Mouse (Mus musculus): Measurements from ENCODE around the gene Cavin1. TPM values are rescaled to one million over a fixed set of nuclear protein-coding genes. Genes with fewer than 3 reads are reported as not detected.

The Cavin1 gene
- polyA plus RNA-seq, 1 experiment from 2014 or later: 45.6 TPM

DNA sequence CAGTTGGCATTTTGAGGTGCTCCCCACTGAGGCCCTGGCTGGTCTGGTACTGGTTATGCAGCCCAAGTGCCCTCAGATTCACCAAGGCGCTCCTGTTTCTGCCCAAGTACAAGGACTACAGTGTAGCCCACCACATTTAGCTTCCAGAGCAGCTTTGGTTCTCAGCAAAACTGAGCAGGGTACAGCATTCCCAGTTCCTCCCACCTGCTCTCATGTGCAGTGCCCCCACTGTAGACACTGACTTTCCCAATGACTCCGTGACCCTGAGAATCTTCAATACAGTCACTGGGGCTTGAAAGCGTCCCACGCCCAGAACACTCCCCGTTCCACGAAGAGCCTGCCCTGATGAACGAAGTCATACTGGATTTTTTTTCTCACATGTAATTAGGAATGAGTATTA is 40.1 kb downstream of the Cavin1 start:
- H3K4me1 ChIP-seq: 0 out of 2 replicates have a peak, but pooled peaks cover 4% of the 10 kb centered on the region
- no peak overlapping the region for H3K9ac ChIP-seq (replicated peaks)
- WGBS: 67% methylated on average over 7 of the region's 7 CpGs
- ATAC-seq (ENCODE audit: low FRiP score): no peak
- H3K36me3 ChIP-seq: no peaks in the 10 kb centered on the region
- H3K4me3 ChIP-seq (replicated peaks): no peak overlapping the region
- H3K27ac ChIP-seq (replicated peaks): no peak overlapping the region
- H3K27me3 ChIP-seq (replicated peaks): no peaks in the 10 kb centered on the region
- H3K9me3 ChIP-seq (replicated peaks): no peaks in the 10 kb centered on the region
- no peak overlapping the region for H3K4me2 ChIP-seq

GRCm38 (mm10) chr11:100927386-100927785 is 43.3 kb downstream of the Cavin1 start:
- Histone ChIP-seq H3K4me2 (no peak overlapping the region), H3K9me3 (replicated peaks) (no peaks in the 10 kb centered on the region), H3K4me3 (replicated peaks) (no peak overlapping the region), H3K9ac (replicated peaks) (no peak overlapping the region), H3K4me1 (0 out of 2 replicates have a peak, but pooled peaks cover 4% of the 10 kb centered on the region), H3K27ac (replicated peaks) (no peak overlapping the region), H3K36me3 (no peaks in the 10 kb centered on the region), H3K27me3 (replicated peaks) (no peaks in the 10 kb centered on the region)
- WGBS: 96% methylated on average over 3 of the region's 3 CpGs
- ATAC-seq (ENCODE audit: low FRiP score): no peak

DNA sequence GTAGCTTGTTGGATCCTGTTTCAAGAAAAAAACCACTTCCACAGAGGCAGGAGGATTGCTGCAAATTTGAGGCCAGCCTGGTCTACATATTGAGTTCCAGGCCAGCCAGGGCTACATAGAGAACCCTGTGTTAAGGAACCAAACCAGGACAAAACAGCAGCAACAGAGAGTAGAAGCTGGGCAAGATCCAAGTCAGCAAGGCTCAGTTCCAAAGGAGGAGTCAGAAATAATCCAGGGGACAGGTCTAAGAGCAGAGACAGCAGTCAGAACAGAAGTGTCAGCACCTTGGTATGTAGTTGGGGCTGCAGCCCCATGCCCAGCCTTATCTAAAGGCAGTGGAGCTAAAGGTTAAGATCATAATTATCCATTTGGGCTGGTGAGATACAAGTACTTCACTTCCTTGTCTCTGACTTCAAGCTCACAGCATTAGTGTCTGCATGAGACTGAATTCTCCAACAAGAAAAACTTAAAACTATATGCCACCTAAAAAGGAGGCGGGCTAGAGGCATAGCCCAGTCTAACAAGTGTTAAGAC is 46.2 kb downstream of the Cavin1 start:
- Histone ChIP-seq H3K9me3 (replicated peaks) (no peaks in the 10 kb centered on the region), H3K36me3 (no peaks in the 10 kb centered on the region), H3K27me3 (replicated peaks) (no peaks in the 10 kb centered on the region), H3K4me3 (replicated peaks) (no peak overlapping the region), H3K4me1 (0 out of 2 replicates have a peak, but pooled peaks cover 2% of the 10 kb centered on the region), H3K4me2 (no peak overlapping the region), H3K27ac (replicated peaks) (no peak overlapping the region), H3K9ac (replicated peaks) (no peak overlapping the region)
- WGBS: 98% methylated on average over 1 of the region's 1 CpGs
- no peak for ATAC-seq (ENCODE audit: low FRiP score)

DNA sequence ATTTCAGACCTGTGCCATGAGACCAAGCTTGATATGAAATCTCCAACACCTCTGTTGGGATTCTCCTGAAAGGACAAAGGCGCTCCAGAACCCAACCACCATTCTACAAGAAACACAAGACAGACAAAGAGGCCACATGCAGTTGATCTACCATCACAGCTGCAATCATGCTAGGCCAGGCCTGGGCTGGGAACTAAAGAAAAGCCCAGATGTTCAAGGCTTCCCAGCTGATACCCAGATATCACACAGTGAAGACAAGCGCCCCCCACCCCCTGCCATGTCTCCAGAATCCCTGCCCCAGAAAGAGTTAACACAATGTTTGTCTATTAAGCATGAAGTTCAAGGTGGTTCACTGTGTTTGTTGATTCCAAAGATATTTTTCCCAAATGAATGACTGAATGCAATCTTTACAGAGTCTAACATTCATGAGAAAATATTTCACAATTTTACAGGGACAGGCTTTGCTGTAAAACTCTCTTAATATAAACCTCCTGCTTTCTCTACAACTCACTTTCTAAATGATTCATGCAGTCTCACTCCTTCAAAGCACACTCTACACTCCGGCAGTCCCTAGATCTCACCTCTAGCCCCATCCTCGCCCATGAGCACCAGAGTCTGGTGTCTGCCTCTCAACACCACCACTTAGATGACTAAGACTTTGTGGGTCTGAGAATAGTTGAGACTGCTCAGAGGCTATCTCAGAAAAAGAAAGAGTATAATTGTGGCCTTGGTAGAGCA is 49.6 kb downstream of the Cavin1 start:
- Histone ChIP-seq H3K4me3 (replicated peaks) (no peak overlapping the region), H3K4me2 (no peak overlapping the region), H3K9me3 (replicated peaks) (no peaks in the 10 kb centered on the region), H3K27ac (replicated peaks) (no peak overlapping the region), H3K4me1 (no peaks in the 10 kb centered on the region), H3K27me3 (replicated peaks) (no peaks in the 10 kb centered on the region), H3K36me3 (no peaks in the 10 kb centered on the region), H3K9ac (replicated peaks) (no peak overlapping the region)
- 91% methylated on average over 4 of the region's 4 CpGs for WGBS
- no peak for ATAC-seq (ENCODE audit: low FRiP score)

GRCm38 (mm10) chr11:100918007-100918406 is 52.7 kb downstream of the Cavin1 start:
- Histone ChIP-seq H3K27ac (replicated peaks) (no peak overlapping the region), H3K9me3 (replicated peaks) (no peaks in the 10 kb centered on the region), H3K9ac (replicated peaks) (no peak overlapping the region), H3K27me3 (replicated peaks) (no peaks in the 10 kb centered on the region), H3K4me3 (replicated peaks) (no peak overlapping the region), H3K4me1 (no peaks in the 10 kb centered on the region), H3K36me3 (peaks cover 3% of the 10 kb centered on the region; the same call in 1 of the 2 replicates), H3K4me2 (no peak overlapping the region)
- ATAC-seq (ENCODE audit: low FRiP score): no peak
- WGBS: 87% methylated on average over 5 of the region's 5 CpGs

- no peaks in the 10 kb centered on the region for H3K27me3 ChIP-seq (replicated peaks)
- no peak overlapping the region for H3K4me2 ChIP-seq
- ATAC-seq (ENCODE audit: low FRiP score): no peak
- no peak overlapping the region for H3K9ac ChIP-seq (replicated peaks)
- H3K36me3 ChIP-seq: peaks cover 3% of the 10 kb centered on the region; the same call in 1 of the 2 replicates
- H3K4me3 ChIP-seq (replicated peaks): no peak overlapping the region
- H3K9me3 ChIP-seq (replicated peaks): no peaks in the 10 kb centered on the region
- 95% methylated on average over 4 of the region's 4 CpGs for WGBS
- H3K4me1 ChIP-seq: no peaks in the 10 kb centered on the region
- H3K27ac ChIP-seq (replicated peaks): no peak overlapping the region
Observed at GRCm38 (mm10) chr11:100916432-100916971, 54.2 kb downstream of the Cavin1 start.

DNA sequence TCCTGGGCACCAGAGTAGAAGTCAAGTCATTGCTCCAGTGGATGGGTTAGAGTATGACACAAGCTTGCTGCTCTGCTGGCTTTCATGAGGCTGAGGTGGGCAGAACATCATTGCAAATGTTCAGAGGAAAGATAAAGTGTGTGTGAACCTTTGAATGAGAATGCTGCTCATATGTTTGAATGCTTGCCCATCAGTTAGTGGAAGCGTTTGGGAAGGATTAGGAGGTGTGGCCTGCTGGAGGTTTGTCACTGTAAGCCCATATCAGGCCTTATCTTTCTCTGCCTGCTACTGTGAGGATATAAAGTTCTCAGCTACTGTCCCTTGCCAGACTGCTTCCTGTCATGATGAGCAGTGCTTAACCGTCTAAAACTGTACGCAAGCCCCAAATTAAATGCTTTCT is 55.6 kb downstream of the Cavin1 start:
- H3K4me2 ChIP-seq: no peak overlapping the region
- no peak for ATAC-seq (ENCODE audit: low FRiP score)
- peaks cover 3% of the 10 kb centered on the region; the same call in 1 of the 2 replicates for H3K36me3 ChIP-seq
- H3K4me1 ChIP-seq: no peaks in the 10 kb centered on the region
- WGBS: 97% methylated on average over 3 of the region's 3 CpGs
- no peaks in the 10 kb centered on the region for H3K27me3 ChIP-seq (replicated peaks)
- no peak overlapping the region for H3K27ac ChIP-seq (replicated peaks)
- no peaks in the 10 kb centered on the region for H3K9me3 ChIP-seq (replicated peaks)
- H3K4me3 ChIP-seq (replicated peaks): no peak overlapping the region
- H3K9ac ChIP-seq (replicated peaks): no peak overlapping the region

DNA sequence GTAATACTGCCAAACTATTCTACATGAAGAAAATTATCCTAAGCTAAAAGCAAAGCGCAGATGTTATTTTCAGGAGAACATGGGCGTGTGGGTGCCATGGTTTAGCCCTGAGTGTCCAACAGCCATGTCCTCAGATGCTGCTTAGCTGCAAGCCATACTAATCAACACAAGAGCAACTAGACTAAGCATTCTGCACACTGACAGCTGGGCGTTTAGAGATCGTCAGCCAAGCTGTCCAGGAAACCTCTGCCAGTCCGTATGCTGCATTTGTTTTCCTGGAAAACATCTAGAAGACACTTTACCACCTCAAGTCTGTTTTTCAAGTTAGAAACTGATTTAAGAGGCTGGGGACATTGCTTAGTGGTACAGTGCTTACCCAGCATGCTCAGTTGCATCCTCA is 56.3 kb downstream of the Cavin1 start:
- Histone ChIP-seq H3K4me2 (no peak overlapping the region), H3K36me3 (peaks cover 8% of the 10 kb centered on the region; the same call in 1 of the 2 replicates), H3K27ac (replicated peaks) (no peak overlapping the region), H3K4me3 (replicated peaks) (no peak overlapping the region), H3K9ac (replicated peaks) (no peak overlapping the region), H3K9me3 (replicated peaks) (no peaks in the 10 kb centered on the region), H3K27me3 (replicated peaks) (no peaks in the 10 kb centered on the region), H3K4me1 (no peaks in the 10 kb centered on the region)
- ATAC-seq (ENCODE audit: low FRiP score): no peak
- 90% methylated on average over 5 of the region's 5 CpGs for WGBS

DNA sequence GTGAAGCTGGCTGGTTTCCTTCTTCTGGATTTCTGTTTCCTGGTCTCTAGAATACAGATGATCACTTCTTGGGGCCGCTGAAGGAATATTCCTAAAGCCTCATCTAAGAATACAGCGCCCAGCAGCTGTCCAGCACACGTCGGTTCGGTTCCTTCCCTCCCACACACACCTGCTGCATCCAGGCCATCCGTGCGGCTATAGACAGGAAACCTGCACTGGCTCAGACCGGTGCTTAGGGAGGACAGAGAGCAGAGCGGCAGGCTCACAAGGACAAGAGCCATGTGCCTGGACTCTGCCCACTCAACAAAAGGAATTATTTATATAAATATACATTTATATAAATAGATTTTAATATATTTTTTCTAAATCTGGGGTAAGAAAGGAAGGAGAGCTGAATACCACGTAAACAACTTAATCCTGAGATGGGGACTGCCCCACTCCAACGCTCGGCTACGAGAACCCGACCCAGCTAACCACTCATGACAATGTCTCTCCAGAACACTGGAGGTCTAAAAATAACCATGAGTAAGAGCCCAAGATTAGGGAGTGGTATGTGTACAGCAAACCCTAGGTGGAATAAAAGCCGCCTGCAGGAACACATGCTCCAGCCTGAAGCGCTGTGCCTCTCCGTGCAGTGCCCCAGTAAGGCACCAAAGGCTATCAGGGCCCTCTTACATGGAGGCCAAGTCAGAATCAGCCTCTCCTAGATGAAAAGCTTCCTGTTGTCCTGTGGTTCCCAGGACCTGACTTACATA is 58.1 kb downstream of the Cavin1 start:
- Histone ChIP-seq H3K4me3 (replicated peaks) (no peak overlapping the region), H3K36me3 (peaks cover 21% of the 10 kb centered on the region), H3K9ac (replicated peaks) (no peak overlapping the region), H3K4me2 (no peak overlapping the region), H3K27me3 (replicated peaks) (no peaks in the 10 kb centered on the region), H3K27ac (replicated peaks) (no peak overlapping the region), H3K9me3 (replicated peaks) (no peaks in the 10 kb centered on the region), H3K4me1 (no peaks in the 10 kb centered on the region)
- no peak for ATAC-seq (ENCODE audit: low FRiP score)
- WGBS: 90% methylated on average over 17 of the region's 17 CpGs

DNA sequence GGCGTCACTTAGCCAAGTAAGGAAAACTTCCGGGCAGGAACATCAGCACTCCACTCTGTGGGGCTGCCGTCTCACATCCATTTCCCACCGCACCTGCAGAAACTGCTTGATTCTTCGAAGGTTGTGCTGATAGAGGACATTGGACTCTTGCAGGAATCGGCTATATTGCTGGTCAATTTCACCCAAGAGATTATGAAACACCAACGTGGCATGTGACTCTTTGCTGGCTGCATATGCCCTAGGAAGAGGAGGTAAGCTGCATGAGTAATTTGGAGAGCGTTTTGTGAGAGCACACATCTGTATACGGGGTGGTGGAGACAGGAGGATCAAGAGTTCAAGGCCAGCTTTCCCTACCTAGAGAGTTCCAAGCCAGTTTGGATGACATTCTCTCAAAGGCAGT is 62.1 kb downstream of the Cavin1 start:
- Histone ChIP-seq H3K9me3 (replicated peaks) (no peaks in the 10 kb centered on the region), H3K36me3 (peaks cover 45% of the 10 kb centered on the region), H3K4me3 (replicated peaks) (no peak overlapping the region), H3K27ac (replicated peaks) (no peak overlapping the region), H3K27me3 (replicated peaks) (no peaks in the 10 kb centered on the region), H3K4me2 (no peak overlapping the region), H3K9ac (replicated peaks) (no peak overlapping the region), H3K4me1 (no peaks in the 10 kb centered on the region)
- 84% methylated on average over 9 of the region's 9 CpGs for WGBS
- no peak for ATAC-seq (ENCODE audit: low FRiP score)

DNA sequence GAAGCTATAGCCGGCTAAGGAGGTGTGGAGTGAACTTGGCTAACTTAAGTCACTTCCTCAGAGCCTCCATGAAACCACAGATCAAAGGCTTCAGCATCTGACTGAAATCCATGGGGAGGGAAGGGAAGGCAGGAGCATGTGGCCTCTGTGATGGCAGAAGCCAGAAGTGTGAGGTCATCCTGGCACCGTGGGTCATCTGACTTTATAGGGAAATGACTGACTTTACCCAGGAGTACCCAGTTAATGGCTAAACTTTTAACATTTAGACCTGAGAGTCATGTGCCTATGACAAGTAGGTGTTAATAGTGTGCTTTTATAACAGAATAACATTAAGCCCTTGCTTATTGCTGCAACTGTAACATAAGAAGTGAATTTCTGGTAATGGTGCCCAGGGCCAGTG is 62.6 kb downstream of the Cavin1 start:
- no peak overlapping the region for H3K4me3 ChIP-seq (replicated peaks)
- no peak for ATAC-seq (ENCODE audit: low FRiP score)
- H3K9ac ChIP-seq (replicated peaks): no peak overlapping the region
- no peaks in the 10 kb centered on the region for H3K4me1 ChIP-seq
- no peaks in the 10 kb centered on the region for H3K9me3 ChIP-seq (replicated peaks)
- no peak overlapping the region for H3K27ac ChIP-seq (replicated peaks)
- WGBS: 80% methylated on average over 2 of the region's 2 CpGs
- no peak overlapping the region for H3K4me2 ChIP-seq
- no peaks in the 10 kb centered on the region for H3K27me3 ChIP-seq (replicated peaks)
- peaks cover 50% of the 10 kb centered on the region for H3K36me3 ChIP-seq

Measured in neural tube, embryonic 15.5 days (tissue).